Mouse (Mus musculus) hindbrain, postnatal 0 days (tissue): Measurements from ENCODE around the gene Ppid. TPM values are rescaled to one million over a fixed set of nuclear protein-coding genes. Genes with fewer than 3 reads are reported as not detected.

Experiments used
- ATAC-seq: fragments of 200-750 bp; cut with Nextera tagmentation; 2 replicates; pipeline ENCODE4 v1.8.0; 2017; ENCODE audit warnings: mild to moderate bottlenecking, moderate TSS enrichment, moderate library complexity
- DNase-seq: peaks from one replicate; pipeline ENCODE4 v3.0.0-alpha.2; 2015; ENCODE audit warnings: low spot score
- H3K27ac ChIP-seq: fragments of 300-500 bp; sonication (generic); 2 replicates; pipeline ENCODE4 v1.5.1; 2014; ENCODE audit warnings: mild to moderate bottlenecking
- H3K27me3 ChIP-seq: fragments of 300-500 bp; sonication (generic); 2 replicates; pipeline ENCODE4 v1.6.1; 2014; ENCODE audit warnings: low read length, mixed read lengths; ENCODE audit not compliant: insufficient read depth
- H3K36me3 ChIP-seq: fragments of 300-500 bp; sonication (generic); 2 replicates; pipeline ENCODE4 v1.6.1; 2014; ENCODE audit warnings: low read length, mixed read lengths; ENCODE audit not compliant: insufficient read depth
- H3K4me1 ChIP-seq: fragments of 300-500 bp; sonication (generic); 2 replicates; pipeline ENCODE4 v1.6.1; 2014; ENCODE audit warnings: antibody characterized with exemption, low read length, mixed read lengths; ENCODE audit not compliant: insufficient read depth
- H3K4me2 ChIP-seq: fragments of 300-500 bp; sonication (generic); 2 replicates; pipeline ENCODE4 v1.6.1; 2014; ENCODE audit warnings: low read depth, mild to moderate bottlenecking, low read length, moderate library complexity, mixed read lengths
- H3K4me3 ChIP-seq: fragments of 300-500 bp; sonication (generic); 2 replicates; pipeline ENCODE4 v1.5.1; 2014; ENCODE audit warnings: low read length
- H3K9ac ChIP-seq: fragments of 300-500 bp; sonication (generic); replicated peaks from 2 replicates; pipeline ENCODE4 v1.6.1; 2014; ENCODE audit warnings: mild to moderate bottlenecking, low read length, moderate library complexity, mixed read lengths
- H3K9me3 ChIP-seq: fragments of 300-500 bp; sonication (generic); 2 replicates; pipeline ENCODE4 v1.6.1; 2016; ENCODE audit warnings: low read length, mixed read lengths
- CTCF ChIP-seq: IDR thresholded peaks from 2 replicates; pipeline ENCODE4 v1.5.1; 2016; ENCODE audit warnings: antibody characterized with exemption, control low read depth, low read depth
- WGBS: fragments of 180-500 bp; shearing (Covaris S2); extraction: QIAGEN DNeasy Blood & Tissue Kit; methylation state at CpG from one replicate; pipeline ENCODE4 v1.1.7; 2014; 5-methylcytosine and 5-hydroxymethylcytosine counted together
- polyA plus RNA-seq: library from polyadenylated mRNA; unstranded; fragments of >200 nt; fragmentation: Nextera tagmentation; extraction: Ambion mirVana; gene quantifications from 2 replicates; pipeline ENCODE4 v1.2.1, GENCODE M21; 2015
- total RNA-seq: library from RNA; depleted of rRNA; stranded (reverse); fragments of >200 nt; gene quantifications from 2 replicates; pipeline ENCODE4 v1.2.3, GENCODE M21; 2014

The Ppid gene
- total and polyA plus RNA-seq, 2 experiments from 2014 or later = 44.0 to 117 TPM

GRCm38 (mm10) chr3:79555061-79555460 is 36.1 kb upstream of the Ppid start:
- 78% methylated on average over 6 of the region's 6 CpGs for WGBS

DNA sequence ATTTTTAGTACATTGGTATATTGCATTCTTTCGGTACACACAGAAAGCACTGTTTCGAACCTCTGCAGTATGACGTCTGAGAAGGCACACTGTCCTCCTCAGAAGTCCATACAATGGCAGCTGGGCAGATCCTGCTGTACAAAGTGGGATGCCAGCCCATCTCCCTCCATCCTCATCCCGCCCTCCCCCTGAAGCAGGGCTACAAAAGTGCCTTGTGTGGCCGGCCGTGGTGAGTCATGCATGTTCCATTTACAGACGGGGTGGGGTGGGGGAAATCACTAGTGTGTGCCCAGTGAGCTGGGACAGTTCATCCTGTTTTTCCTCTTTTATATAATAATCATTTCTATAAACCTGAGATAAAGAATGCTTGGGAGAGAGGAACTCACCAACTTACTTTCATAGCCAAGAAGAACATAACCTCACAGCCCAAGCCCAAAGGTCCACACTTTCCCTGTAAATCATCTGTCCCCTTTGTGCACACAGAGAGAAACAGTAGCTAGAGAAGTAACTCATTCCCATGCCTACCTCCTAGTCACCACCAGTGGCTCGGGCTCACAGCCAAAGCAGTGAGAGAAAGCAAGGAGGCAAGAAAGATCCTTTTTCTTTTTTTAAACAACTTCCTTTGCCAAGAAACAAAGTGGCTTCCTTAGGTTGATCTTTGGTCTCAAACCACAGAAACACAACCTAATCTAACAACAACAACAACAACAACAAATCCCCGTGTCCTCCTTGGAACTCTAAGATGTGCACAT is 31.9 kb upstream of the Ppid start:
- no peaks in the 10 kb centered on the region for H3K4me1 ChIP-seq
- 61% methylated on average over 9 of the region's 9 CpGs for WGBS
- H3K9ac ChIP-seq = no peak overlapping the region
- H3K4me3 ChIP-seq = no peak overlapping the region
- H3K9me3 ChIP-seq = no peaks in the 10 kb centered on the region
- ATAC-seq = peak; percentile 90
- H3K27me3 ChIP-seq = no peaks in the 10 kb centered on the region
- DNase-seq = peak; percentile 43
- H3K36me3 ChIP-seq = no peaks in the 10 kb centered on the region
- TF ChIP-seq CTCF = no peak
- peak overlapping the region; percentile 68 for H3K27ac ChIP-seq
- no peak overlapping the region for H3K4me2 ChIP-seq

More at GRCm38 (mm10) chr3:79555061-79555460, 36.1 kb upstream of the Ppid start:
- H3K27me3 ChIP-seq = no peaks in the 10 kb centered on the region
- DNase-seq = no peak
- no peaks in the 10 kb centered on the region for H3K9me3 ChIP-seq
- H3K4me3 ChIP-seq = no peak overlapping the region
- TF ChIP-seq CTCF = no peak
- H3K4me1 ChIP-seq = no peaks in the 10 kb centered on the region
- no peak for ATAC-seq
- H3K4me2 ChIP-seq = no peak overlapping the region
- H3K9ac ChIP-seq = no peak overlapping the region
- H3K36me3 ChIP-seq = no peaks in the 10 kb centered on the region
- H3K27ac ChIP-seq = no peak overlapping the region

DNA sequence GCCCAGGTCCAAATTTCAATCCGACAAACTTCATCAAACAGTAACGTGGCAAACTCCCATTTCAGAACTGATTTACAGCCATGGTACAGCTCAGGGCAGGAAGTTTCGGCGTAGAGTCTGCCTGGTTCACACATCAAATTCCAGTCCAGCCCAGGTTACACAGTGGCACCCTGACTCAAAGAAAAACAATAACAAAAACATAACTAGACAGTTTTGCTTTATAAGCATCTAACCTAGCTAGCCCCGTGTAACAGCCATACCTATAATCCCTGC is 31.4 kb upstream of the Ppid start:
- DNase-seq (no peak), ATAC-seq (no peak)
- 78% methylated on average over 5 of the region's 5 CpGs for WGBS
- Histone ChIP-seq H3K9me3 (no peaks in the 10 kb centered on the region), H3K27ac (peak overlapping the region; percentile 68; the same call in 1 of the 2 replicates), H3K4me2 (no peak overlapping the region), H3K4me3 (no peak overlapping the region), H3K4me1 (no peaks in the 10 kb centered on the region), H3K36me3 (no peaks in the 10 kb centered on the region), H3K9ac (no peak overlapping the region), H3K27me3 (no peaks in the 10 kb centered on the region)
- TF ChIP-seq CTCF = no peak

DNA sequence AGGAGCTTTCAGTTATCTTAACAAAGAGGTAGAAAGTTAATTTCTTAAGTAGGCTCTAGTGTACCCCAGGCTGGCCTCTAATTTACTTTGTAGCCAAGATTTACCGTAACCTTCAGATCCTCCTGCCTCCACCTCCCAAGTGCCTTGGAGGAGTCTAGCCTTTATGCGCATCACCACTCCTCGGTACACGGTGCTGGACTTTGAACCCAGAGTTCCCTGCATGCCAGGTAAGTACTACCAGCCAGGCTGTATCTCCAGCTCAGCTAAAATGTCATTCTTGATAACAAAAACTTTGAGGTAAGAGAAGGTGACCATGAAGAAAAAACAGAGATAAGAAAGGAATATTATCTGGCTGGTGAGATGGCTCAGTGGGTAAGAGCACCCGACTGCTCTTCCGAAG is 30.6 kb upstream of the Ppid start:
- Histone ChIP-seq H3K4me3 (no peak overlapping the region), H3K9me3 (no peaks in the 10 kb centered on the region), H3K9ac (no peak overlapping the region), H3K27ac (no peak overlapping the region), H3K4me2 (no peak overlapping the region), H3K27me3 (no peaks in the 10 kb centered on the region), H3K4me1 (no peaks in the 10 kb centered on the region), H3K36me3 (no peaks in the 10 kb centered on the region)
- DNase-seq (no peak), ATAC-seq (no peak)
- 94% methylated on average over 6 of the region's 6 CpGs for WGBS
- no peak for TF ChIP-seq CTCF

- Histone ChIP-seq H3K4me3 (no peak overlapping the region), H3K9me3 (no peaks in the 10 kb centered on the region), H3K4me1 (no peaks in the 10 kb centered on the region), H3K9ac (no peak overlapping the region), H3K4me2 (no peak overlapping the region), H3K36me3 (no peaks in the 10 kb centered on the region), H3K27me3 (no peaks in the 10 kb centered on the region), H3K27ac (no peak overlapping the region)
- WGBS = 53% methylated on average over 10 of the region's 10 CpGs
- TF ChIP-seq CTCF = no peak
- DNase-seq (no peak), ATAC-seq (no peak)
Observed at GRCm38 (mm10) chr3:79561784-79562715, 29.1 kb upstream of the Ppid start.

GRCm38 (mm10) chr3:79563511-79563910 is 27.6 kb upstream of the Ppid start:
- H3K4me1 ChIP-seq = no peaks in the 10 kb centered on the region
- no peaks in the 10 kb centered on the region for H3K9me3 ChIP-seq
- no peak overlapping the region for H3K9ac ChIP-seq
- no peak overlapping the region for H3K4me2 ChIP-seq
- no peak for TF ChIP-seq CTCF
- ATAC-seq (no peak), DNase-seq (no peak)
- no peaks in the 10 kb centered on the region for H3K36me3 ChIP-seq
- WGBS = 85% methylated on average over 2 of the region's 2 CpGs
- no peaks in the 10 kb centered on the region for H3K27me3 ChIP-seq
- H3K27ac ChIP-seq = no peak overlapping the region
- no peak overlapping the region for H3K4me3 ChIP-seq
